Mouse (Mus musculus) ES-E14 (cell line): ENCODE results near the gene Ssu2. TPM values are rescaled to one million over a fixed set of nuclear protein-coding genes. Genes with fewer than 3 reads are reported as not detected.
A peak's percentile ranks its signal among the peaks of the same experiment; 100 is the strongest.

Experiments used
- DNase-seq: peaks from one replicate; pipeline ENCODE4 v3.0.0-alpha.2; 2013; ENCODE audit warnings: low read depth, low spot score
- H3K27ac ChIP-seq: 2 replicates; pipeline ENCODE4 v1.5.1; 2012; ENCODE audit warnings: low read depth, mild to moderate bottlenecking, low read length, moderate library complexity, mixed read lengths; ENCODE audit not compliant: poor library complexity, insufficient read depth, severe bottlenecking
- H3K36me3 ChIP-seq: 2 replicates; pipeline ENCODE4 v1.6.1; 2012; ENCODE audit warnings: mild to moderate bottlenecking, low read length, moderate library complexity, mixed read lengths; ENCODE audit not compliant: control insufficient read depth, poor library complexity, insufficient read depth, severe bottlenecking
- H3K4me1 ChIP-seq, 2 experiments: fragments of 150-350 bp in 1 of 2; sonication (generic) in 1 of 2; 2 replicates each; pipeline ENCODE4 v1.6.1; 2012; ENCODE audit warnings: low read length in 2 of 2, mild to moderate bottlenecking in 1 of 2, mixed read lengths in 1 of 2; ENCODE audit not compliant: control insufficient read depth in 2 of 2, insufficient read depth in 2 of 2, poor library complexity in 1 of 2
- H3K4me3 ChIP-seq, 2 experiments: fragments of 150-350 bp in 1 of 2; sonication (generic) in 1 of 2; 2 replicates each; pipeline ENCODE4 v1.5.1; 2012; ENCODE audit warnings: low read length in 2 of 2, low read depth in 1 of 2, mild to moderate bottlenecking in 1 of 2, mixed read lengths in 1 of 2; ENCODE audit not compliant: insufficient read depth in 1 of 2, poor library complexity in 1 of 2, severe bottlenecking in 1 of 2
- H3K9ac ChIP-seq: 2 replicates; pipeline ENCODE4 v1.6.1; 2012; ENCODE audit warnings: low read depth, mild to moderate bottlenecking, low read length, mixed read lengths; ENCODE audit not compliant: poor library complexity, insufficient read depth, severe bottlenecking
- H3K9me3 ChIP-seq: fragments of 150-350 bp; sonication (generic); 2 replicates; pipeline ENCODE4 v1.6.1; 2012; ENCODE audit warnings: low read depth, mild to moderate bottlenecking, low read length; ENCODE audit not compliant: control insufficient read depth, insufficient read depth
- CHD2 ChIP-seq: IDR thresholded peaks from 2 replicates; pipeline ENCODE4 v1.6.1; 2014; ENCODE audit warnings: mild to moderate bottlenecking, low read depth, low read length, inconsistent platforms
- HCFC1 ChIP-seq: IDR thresholded peaks from 2 replicates; pipeline ENCODE4 v1.6.1; 2012; ENCODE audit warnings: low read length, inconsistent platforms, borderline replicate concordance; ENCODE audit not compliant: insufficient read depth
- MAFK ChIP-seq: IDR thresholded peaks from 2 replicates; pipeline ENCODE4 v1.6.1; 2014; ENCODE audit warnings: mild to moderate bottlenecking, low read depth, low read length, inconsistent platforms; ENCODE audit not compliant: insufficient read depth
- ZC3H11A ChIP-seq: IDR thresholded peaks from 2 replicates; pipeline ENCODE4 v1.6.1; 2012; ENCODE audit warnings: low read depth, mild to moderate bottlenecking, inconsistent platforms, low read length, borderline replicate concordance
- ZNF384 ChIP-seq: IDR thresholded peaks from 2 replicates; pipeline ENCODE4 v1.6.1; 2012; ENCODE audit warnings: low read depth, low read length, inconsistent platforms
- in situ Hi-C, 2 experiments: fragments of 600-800 bp; cut with MboI; formaldehyde crosslinking; loops; one replicate each; pipeline ENCODE4 v1.15.1; 2025; ENCODE audit warnings: low sequenced_read_pairs in 2 of 2, inconsistent platforms in 1 of 2; ENCODE audit not compliant: unreplicated experiment in 2 of 2
- total RNA-seq: library from RNA; depleted of rRNA; stranded (reverse); fragments of 300-350 nt; gene quantifications from 2 replicates; pipeline ENCODE4 v1.2.3, GENCODE M21; 2012

The Ssu2 gene
- total RNA-seq, 1 experiment, result 0.58 TPM

DNA sequence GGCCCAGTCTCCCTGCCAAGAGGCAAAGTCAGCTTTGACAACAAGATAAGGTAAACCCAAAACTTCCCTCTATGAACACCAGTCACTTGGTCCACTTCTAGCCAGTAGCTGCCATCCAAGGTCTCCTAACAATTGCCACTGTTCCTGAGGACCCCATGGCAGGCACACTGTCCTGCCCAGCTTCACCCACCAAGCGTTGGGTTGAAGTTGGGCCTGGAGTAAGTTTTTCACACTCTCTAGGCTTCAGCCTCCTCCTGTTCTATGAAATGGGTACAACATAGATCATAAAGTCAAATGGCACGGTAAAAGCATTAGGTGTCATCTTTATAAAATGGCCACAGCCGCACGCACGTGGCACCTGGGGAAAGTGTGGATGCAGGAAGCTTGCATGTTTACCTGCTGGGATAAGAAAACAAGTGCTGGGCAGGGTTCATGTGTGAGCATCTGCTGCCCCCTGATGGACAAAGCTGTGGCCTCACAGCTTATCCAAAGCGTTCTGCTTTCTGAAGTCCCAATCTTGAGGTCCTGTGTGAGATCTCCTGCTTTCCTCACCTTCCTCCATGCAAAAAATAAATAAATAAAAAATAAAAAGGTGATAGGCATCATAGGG lies 25.4 kb downstream of the Ssu2 start:
- TF ChIP-seq ZC3H11A (peak; percentile 92), MAFK (no peak), HCFC1 (no peak), CHD2 (no peak)
- Histone ChIP-seq H3K9me3 (no peaks in the 10 kb centered on the region), H3K4me1 (no peaks in the 10 kb centered on the region), H3K4me3 (no peak overlapping the region), H3K9ac (no peak overlapping the region), H3K27ac (no peak overlapping the region), H3K36me3 (no peaks in the 10 kb centered on the region)
- in situ Hi-C loops, result loop anchor here in 1 of 2 experiments (10.0 to 25.0 kb wide), 2 partner anchors 228 to 1300 kb away; no protein-coding TSS in a partner anchor
- peak; percentile 52 for DNase-seq

DNA sequence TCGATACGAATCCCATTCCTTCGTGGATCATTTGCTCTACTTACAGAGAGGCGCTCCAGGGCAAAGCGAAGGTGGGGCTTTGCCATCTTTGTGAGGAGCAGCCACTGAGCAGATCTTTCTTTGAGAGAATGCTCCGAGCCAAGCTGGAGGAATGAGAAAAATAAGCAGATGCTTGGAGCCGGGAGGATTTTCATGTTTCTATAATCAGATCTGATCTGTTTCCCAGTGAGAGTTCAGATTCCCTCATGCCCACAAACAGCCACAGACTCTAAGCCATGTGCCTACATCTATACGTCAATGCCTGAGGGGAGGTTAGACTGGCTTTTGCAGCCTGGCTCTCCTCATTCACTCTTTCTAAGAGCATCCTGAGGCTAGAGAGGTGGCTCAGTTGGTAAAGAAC lies 27.1 kb downstream of the Ssu2 start:
- TF ChIP-seq ZNF384 (no peak), HCFC1 (no peak), MAFK (no peak), CHD2 (no peak), ZC3H11A (no peak)
- Histone ChIP-seq H3K9me3 (no peaks in the 10 kb centered on the region), H3K4me3 (no peak overlapping the region), H3K4me1 (no peaks in the 10 kb centered on the region), H3K36me3 (no peaks in the 10 kb centered on the region), H3K27ac (no peak overlapping the region), H3K9ac (no peak overlapping the region)
- in situ Hi-C loops, result loop anchor here in 1 of 2 experiments (10.0 to 25.0 kb wide), 2 partner anchors 226 to 1298 kb away; no protein-coding TSS in a partner anchor
- no peak for DNase-seq

DNA sequence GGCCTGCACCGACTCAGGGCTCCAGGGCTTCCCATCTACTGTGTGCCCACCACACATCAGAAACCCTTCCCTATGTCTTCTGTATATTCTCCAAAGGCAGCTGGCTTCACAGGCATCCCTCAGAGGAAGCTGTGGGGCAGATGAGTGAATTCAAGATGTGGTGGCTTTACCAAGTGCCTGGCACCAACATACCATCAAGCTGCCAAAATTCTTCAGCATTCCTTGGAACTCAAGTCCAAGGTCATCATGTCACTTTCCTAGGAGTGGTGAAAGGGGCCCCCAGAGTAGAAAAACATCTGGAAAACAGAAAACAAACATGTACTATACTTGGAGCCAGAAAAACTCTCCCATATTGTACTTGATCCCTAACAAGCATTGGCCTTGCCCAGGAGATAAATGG lies 28.5 kb downstream of the Ssu2 start:
- Histone ChIP-seq H3K4me1 (no peaks in the 10 kb centered on the region), H3K27ac (no peak overlapping the region), H3K4me3 (no peak overlapping the region), H3K9ac (no peak overlapping the region), H3K36me3 (no peaks in the 10 kb centered on the region), H3K9me3 (no peaks in the 10 kb centered on the region)
- TF ChIP-seq MAFK, result no peak
- in situ Hi-C loops, result loop anchor here in 1 of 2 experiments (10.0 to 25.0 kb wide), 2 partner anchors 145 to 1297 kb away; no protein-coding TSS in a partner anchor
- DNase-seq, result no peak

DNA sequence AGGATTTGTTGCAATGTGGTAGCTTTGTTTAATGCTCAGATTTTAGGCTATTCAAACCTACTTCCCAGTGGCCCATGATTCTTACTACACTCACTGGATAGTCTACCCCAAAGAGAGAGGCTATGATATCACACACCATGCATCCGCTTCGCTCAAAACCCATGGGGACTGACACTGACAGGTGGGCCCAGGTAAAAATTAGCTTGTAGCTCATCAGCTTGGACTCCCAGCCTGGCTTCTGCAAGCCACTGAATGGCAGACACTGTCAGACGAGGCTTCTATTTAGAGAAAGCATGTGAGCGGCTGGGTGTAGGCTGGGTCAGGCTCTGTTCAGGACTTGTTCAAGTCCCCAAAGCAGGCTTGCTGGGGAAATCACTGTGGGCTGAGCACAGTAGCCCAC lies 37.4 kb downstream of the Ssu2 start:
- Histone ChIP-seq H3K4me3 (no peak overlapping the region), H3K9me3 (no peaks in the 10 kb centered on the region), H3K36me3 (no peaks in the 10 kb centered on the region), H3K4me1 (no peaks in the 10 kb centered on the region), H3K9ac (no peak overlapping the region), H3K27ac (no peak overlapping the region)
- no peak for DNase-seq
- TF ChIP-seq CHD2, result no peak
- in situ Hi-C loops, result loop anchor here in 1 of 2 experiments (10.0 to 25.0 kb wide), 2 partner anchors 136 to 1288 kb away; no protein-coding TSS in a partner anchor

DNA sequence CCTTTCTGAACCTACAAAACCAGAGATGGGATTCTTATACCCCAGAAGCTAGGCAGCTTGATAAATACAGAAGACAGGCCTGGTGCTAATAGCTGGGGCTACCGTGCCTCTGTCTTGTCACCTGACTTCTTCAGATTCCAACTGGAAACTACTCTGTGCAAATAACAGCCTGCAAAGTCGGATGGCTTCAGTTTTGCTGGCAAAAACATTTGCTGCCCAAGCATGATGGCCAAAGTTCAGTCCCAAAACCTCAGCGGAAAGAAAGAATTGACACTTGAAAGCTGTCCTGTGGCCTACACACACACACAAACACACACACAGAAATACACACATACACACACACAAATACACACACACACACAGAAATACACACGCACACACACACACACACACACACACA lies 48.8 kb downstream of the Ssu2 start:
- H3K9ac ChIP-seq, result no peak overlapping the region
- no peaks in the 10 kb centered on the region for H3K4me1 ChIP-seq
- in situ Hi-C loops, result no loop called here
- no peaks in the 10 kb centered on the region for H3K36me3 ChIP-seq
- no peak overlapping the region for H3K4me3 ChIP-seq
- H3K9me3 ChIP-seq, result no peaks in the 10 kb centered on the region
- DNase-seq, result no peak
- TF ChIP-seq ZNF384, result no peak
- TF ChIP-seq HCFC1, result no peak
- TF ChIP-seq ZC3H11A, result no peak
- no peak for TF ChIP-seq MAFK
- no peak for TF ChIP-seq CHD2
- H3K27ac ChIP-seq, result no peak overlapping the region
